Mouse (Mus musculus): ENCODE measurements around the gene Sema4d. TPM values are rescaled to one million over a fixed set of nuclear protein-coding genes. Genes with fewer than 3 reads are reported as not detected.

Gene Sema4d
- total and polyA plus RNA-seq, 3 experiments: 12.8 to 67.1 (median 16.7) TPM

GRCm38 (mm10) chr13:51815865-51816504 lies 22.4 kb upstream of the Sema4d start:
- Histone ChIP-seq H3K9me3 (replicated peaks; ENCODE audit: low read length) (peaks cover 6% of the 10 kb centered on the region), H3K4me1 (ENCODE audit: control insufficient read depth in 1 of 2, insufficient read depth in 2 of 2) (peaks cover 11 to 22% of the 10 kb centered on the region in 2 experiments), H3K4me2 (ENCODE audit: insufficient read depth, low read depth, poor library complexity, severe bottlenecking) (no peak overlapping the region), H3K79me2 (replicated peaks; ENCODE audit: control insufficient read depth, extremely low read depth, insufficient read depth, poor library complexity, severe bottlenecking) (no peaks in the 10 kb centered on the region), H3K27ac (ENCODE audit: insufficient read depth, low read depth) (no peak overlapping the region), H3K36me3 (replicated peaks in 1 of 2; ENCODE audit: control insufficient read depth in 1 of 2, insufficient read depth in 1 of 2, low read length in 1 of 2) (no peaks in the 10 kb centered on the region), H3K27me3 (replicated peaks) (no peaks in the 10 kb centered on the region), H3K9ac (ENCODE audit: insufficient read depth, low read depth) (no peak overlapping the region), H3K4me3 (replicated peaks in 1 of 3; ENCODE audit: low read depth in 2 of 3, low read length in 2 of 3, poor library complexity in 1 of 3) (no peak overlapping the region)
- TF ChIP-seq TCF12 (IDR thresholded peaks at IDR 0.05; ENCODE audit: low read depth, low read length) (no peak), E2F4 (IDR thresholded peaks at IDR 0.05; ENCODE audit: insufficient replicate concordance, low read depth, low read length) (no peak), USF2 (conservative IDR thresholded peaks at IDR 0.05; ENCODE audit: low read depth, low read length) (no peak), BHLHE40 (IDR thresholded peaks at IDR 0.05; ENCODE audit: low read depth, low read length) (no peak), HCFC1 (IDR thresholded peaks at IDR 0.05; ENCODE audit: low read depth, low read length) (no peak), SMC3 (IDR thresholded peaks at IDR 0.05; ENCODE audit: low read depth, low read length) (peak; percentile 76), KAT2A (IDR thresholded peaks at IDR 0.05; ENCODE audit: insufficient replicate concordance, low read length) (no peak), MAFK (IDR thresholded peaks at IDR 0.05; ENCODE audit: insufficient replicate concordance, low read length) (no peak), SIN3A (IDR thresholded peaks at IDR 0.05; ENCODE audit: low read length) (no peak), ELF1 (IDR thresholded peaks at IDR 0.05; ENCODE audit: low read depth, low read length) (peak; percentile 49; the same call in 1 of the 2 replicates), MXI1 (IDR thresholded peaks at IDR 0.05; ENCODE audit: low read depth, low read length) (no peak), UBTF (IDR thresholded peaks at IDR 0.05; ENCODE audit: low read depth, low read length) (no peak), CTCF (conservative IDR thresholded peaks at IDR 0.05 in 1 of 2, IDR thresholded peaks at IDR 0.05 in 1 of 2; ENCODE audit: low read depth in 2 of 2, low read length in 2 of 2) (peak in 1 of 2 experiments; percentile 71; a peak in 2 of 4 replicates), RAD21 (IDR thresholded peaks at IDR 0.05; ENCODE audit: low read depth, low read length) (peak; percentile 66), ETS1 (conservative IDR thresholded peaks at IDR 0.05; ENCODE audit: low read depth, low read length) (no peak)
- DNase-seq (ENCODE audit: extremely low read depth): peak; percentile 66
- in situ Hi-C loops (cut with MboI; ENCODE audit: low pct_ligation_motif_present, low pct_unique_long_range_greater_than_20kb, low sequenced_read_pairs) (no loop called here), dilution Hi-C loops (cut with MboI; ENCODE audit: extremely low pct_ligation_motif_present, extremely low pct_unique_long_range_greater_than_20kb, low sequenced_read_pairs) (no loop called here)

GRCm38 (mm10) chr13:51814646-51815045 lies 21.1 kb upstream of the Sema4d start:
- Histone ChIP-seq H3K27me3 (replicated peaks) (no peaks in the 10 kb centered on the region), H3K4me3 (replicated peaks in 1 of 3; ENCODE audit: low read depth in 2 of 3, low read length in 2 of 3, poor library complexity in 1 of 3) (no peak overlapping the region), H3K4me2 (ENCODE audit: insufficient read depth, low read depth, poor library complexity, severe bottlenecking) (no peak overlapping the region), H3K4me1 (ENCODE audit: control insufficient read depth in 1 of 2, insufficient read depth in 2 of 2) (peaks cover 11 to 22% of the 10 kb centered on the region in 2 experiments), H3K9ac (ENCODE audit: insufficient read depth, low read depth) (no peak overlapping the region), H3K9me3 (replicated peaks; ENCODE audit: low read length) (no peaks in the 10 kb centered on the region), H3K79me2 (replicated peaks; ENCODE audit: control insufficient read depth, extremely low read depth, insufficient read depth, poor library complexity, severe bottlenecking) (no peaks in the 10 kb centered on the region), H3K27ac (ENCODE audit: insufficient read depth, low read depth) (no peak overlapping the region), H3K36me3 (replicated peaks in 1 of 2; ENCODE audit: control insufficient read depth in 1 of 2, insufficient read depth in 1 of 2, low read length in 1 of 2) (no peaks in the 10 kb centered on the region)
- DNase-seq (ENCODE audit: extremely low read depth): no peak
- dilution Hi-C loops (cut with MboI; ENCODE audit: extremely low pct_ligation_motif_present, extremely low pct_unique_long_range_greater_than_20kb, low sequenced_read_pairs) (no loop called here), in situ Hi-C loops (cut with MboI; ENCODE audit: low pct_ligation_motif_present, low pct_unique_long_range_greater_than_20kb, low sequenced_read_pairs) (no loop called here)
- TF ChIP-seq ZKSCAN1 (IDR thresholded peaks at IDR 0.05; ENCODE audit: borderline replicate concordance, low read depth, low read length) (no peak), RCOR1 (conservative IDR thresholded peaks at IDR 0.05; ENCODE audit: low read depth, low read length) (no peak), BHLHE40 (IDR thresholded peaks at IDR 0.05; ENCODE audit: low read depth, low read length) (no peak), ZNF384 (IDR thresholded peaks at IDR 0.05; ENCODE audit: low read depth, low read length) (no peak), POLR2AphosphoS2 (IDR thresholded peaks at IDR 0.05; ENCODE audit: low read depth, low read length) (no peak), CTCF (conservative IDR thresholded peaks at IDR 0.05 in 1 of 2, IDR thresholded peaks at IDR 0.05 in 1 of 2; ENCODE audit: low read depth in 2 of 2, low read length in 2 of 2) (no peak), KAT2A (IDR thresholded peaks at IDR 0.05; ENCODE audit: insufficient replicate concordance, low read length) (no peak), MEF2A (IDR thresholded peaks at IDR 0.05; ENCODE audit: borderline replicate concordance, low read depth, low read length) (no peak), CHD2 (IDR thresholded peaks at IDR 0.05; ENCODE audit: low read length) (no peak), GABPA (IDR thresholded peaks at IDR 0.05; ENCODE audit: insufficient replicate concordance, low read depth, low read length) (no peak), SMC3 (IDR thresholded peaks at IDR 0.05; ENCODE audit: low read depth, low read length) (no peak), HCFC1 (IDR thresholded peaks at IDR 0.05; ENCODE audit: low read depth, low read length) (no peak)

Data from CH12.LX (cell line).